Mouse (Mus musculus) heart, postnatal 36 days (tissue): ENCODE results near the gene Gm3542. TPM values are rescaled to one million over a fixed set of nuclear protein-coding genes. Genes with fewer than 3 reads are reported as not detected.
"Not testable (repeated sequence)": the region's sequence is repeated elsewhere in the genome, so short reads cannot be mapped to it uniquely, and the experiment has no call there.

Source experiments
- DNase-seq, 2 experiments: peaks; one replicate each; pipeline ENCODE4 v3.0.0; 2021 to 2022
- intact Hi-C: fragments of 180-260 bp; cut with DNase I; formaldehyde crosslinking; loops from one replicate; pipeline ENCODE4 v1.15.1; 2025
- total RNA-seq, 2 experiments: library from RNA; stranded (reverse); gene quantifications; 2 replicates each; pipeline ENCODE4 v1.2.3; 2021

The Gm3542 gene
- total RNA-seq = not detected

DNA sequence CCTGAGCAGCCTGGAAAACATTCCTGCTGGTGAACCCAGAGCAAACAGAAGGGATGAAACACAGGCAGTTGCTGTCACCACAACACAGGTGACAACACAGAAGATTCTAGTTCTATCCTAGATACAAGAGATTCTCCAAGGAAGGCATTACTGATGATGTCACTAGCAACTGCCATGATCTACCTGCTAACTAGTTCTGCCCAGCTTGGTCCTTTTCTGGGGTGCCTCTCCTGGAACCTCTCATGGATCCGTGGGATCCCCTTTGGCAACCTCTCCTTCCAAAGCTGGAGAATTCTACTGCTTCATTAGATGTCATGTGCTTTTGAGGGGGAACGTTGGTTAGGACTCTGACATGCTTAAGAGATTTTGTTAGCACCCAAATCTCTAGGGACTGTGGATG is at the start of gene Gm3542:
Gene Gm3542, minus strand, starts transcription at position 101 of the 400 bp plus-strand sequence.
- DNase-seq, intact Hi-C loops: not testable (repeated sequence)

Other genes with a start within 250 kb of the Gm3542 start
- gene Gm8279, start 203.4 kb downstream of the Gm3542 start, total RNA-seq = not detected
- gene Gm3317, start 170.4 kb downstream of the Gm3542 start, total RNA-seq = not detected
- not detected for gene Gm8271, start 149.1 kb downstream of the Gm3542 start, total RNA-seq
- not detected for gene Gm3526, start 74.3 kb downstream of the Gm3542 start, total RNA-seq
- not detected for gene Gm3500, start 54.1 kb upstream of the Gm3542 start, total RNA-seq
- gene Gm3194, start 120.5 kb upstream of the Gm3542 start, total RNA-seq = under 1 TPM in 1 of 2 experiments, not detected in 1; 0.50 TPM
- gene Gm8246, start 142.9 kb upstream of the Gm3542 start, total RNA-seq = not detected
- not detected for gene Gm3187, start 149.3 kb upstream of the Gm3542 start, total RNA-seq
- under 1 TPM; 0.17 to 0.35 TPM for gene Gm3488, start 166.7 kb upstream of the Gm3542 start, total RNA-seq
- gene Gm3532, start 203.6 kb upstream of the Gm3542 start, total RNA-seq = not detected